Mouse (Mus musculus) adrenal gland, adult 8-10 months (tissue): ENCODE results near the gene Rgs9. TPM values are rescaled to one million over a fixed set of nuclear protein-coding genes. Genes with fewer than 3 reads are reported as not detected.
A peak's percentile ranks its signal among the peaks of the same experiment; 100 is the strongest.
"Not testable (repeated sequence)": the region's sequence is repeated elsewhere in the genome, so short reads cannot be mapped to it uniquely, and the experiment has no call there.

ENCODE experiments used
- DNase-seq: peaks from one replicate; pipeline ENCODE4 v3.0.0; 2022
- total RNA-seq, 4 experiments: library from RNA; stranded (reverse); gene quantifications; 2 replicates each; pipeline ENCODE4 v1.2.4; 2022

Rgs9 gene
- 1 to 10 TPM; 4.9 to 9.8 (median 7.4) TPM for total RNA-seq

- peak; percentile 85 for DNase-seq
Measured at GRCm38 (mm10) chr11:109297710-109298375, at the start of gene Rgs9. Gene Rgs9 (minus strand): TSS chr11:109298129.

- DNase-seq, result peak; percentile 88
Measured at GRCm38 (mm10) chr11:109347242-109347959, 49.5 kb upstream of the Rgs9 start.

DNA sequence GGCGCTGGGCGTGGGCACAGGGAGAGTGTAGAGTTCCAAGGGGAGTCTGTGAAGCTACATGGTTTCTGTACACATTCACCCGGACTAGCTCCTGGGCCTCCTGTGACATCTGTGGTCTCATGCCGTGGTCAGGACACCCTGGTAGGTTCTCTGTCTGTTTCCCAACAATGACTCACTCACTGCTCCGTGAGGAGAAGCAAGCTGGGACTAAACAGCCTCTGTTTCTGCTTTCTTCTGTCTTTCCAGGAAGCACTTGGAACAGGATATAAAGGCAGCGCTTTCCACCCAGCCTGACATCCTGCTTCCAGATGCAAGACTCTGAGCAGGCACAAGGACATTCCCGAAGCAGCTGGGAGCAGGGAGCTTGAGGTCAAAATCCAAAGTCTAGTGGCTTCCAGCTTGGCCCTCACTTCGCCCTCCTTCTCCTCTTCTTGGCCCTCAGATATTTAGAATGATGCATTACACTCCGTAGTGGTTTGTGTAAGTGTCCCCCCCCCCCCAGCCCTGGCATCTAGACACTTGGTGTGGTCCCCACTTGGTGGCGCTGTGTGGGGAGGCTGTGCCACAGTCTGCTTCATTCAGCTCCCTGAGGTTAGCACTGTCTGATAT, 46.2 kb upstream of the Rgs9 start:
- no peak for DNase-seq

- no peak for DNase-seq
Measured at GRCm38 (mm10) chr11:109343558-109343957, 45.6 kb upstream of the Rgs9 start.

- not testable (repeated sequence) for DNase-seq
Measured at GRCm38 (mm10) chr11:109342666-109343065, 44.7 kb upstream of the Rgs9 start.

GRCm38 (mm10) chr11:109340541-109340940, 42.6 kb upstream of the Rgs9 start:
- DNase-seq, result no peak

- no peak for DNase-seq
Measured at GRCm38 (mm10) chr11:109339155-109339938, 41.4 kb upstream of the Rgs9 start.

DNA sequence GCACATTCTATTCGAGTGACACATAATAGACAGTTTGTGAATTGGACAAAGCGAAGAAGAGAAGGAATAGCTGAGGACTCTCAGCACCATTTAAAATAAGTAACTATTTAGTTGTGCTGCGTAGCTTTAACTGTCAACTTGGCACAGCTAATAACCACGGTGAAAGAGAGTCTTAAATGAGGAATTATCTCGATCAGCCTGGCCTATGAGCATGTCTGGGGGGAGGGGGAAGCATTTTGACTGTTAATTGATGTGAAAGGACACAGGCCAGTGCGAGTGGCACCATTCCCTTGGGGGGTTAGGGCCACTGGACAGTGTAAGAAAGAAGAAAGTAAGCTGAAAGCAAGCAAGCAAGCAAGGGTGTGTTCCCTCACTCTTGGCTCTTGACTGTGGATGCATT, 38.0 kb upstream of the Rgs9 start:
- DNase-seq, result no peak

GRCm38 (mm10) chr11:109334773-109335172, 36.8 kb upstream of the Rgs9 start:
- DNase-seq, result no peak

GRCm38 (mm10) chr11:109332722-109333121, 34.8 kb upstream of the Rgs9 start:
- peak; percentile 65 for DNase-seq

DNA sequence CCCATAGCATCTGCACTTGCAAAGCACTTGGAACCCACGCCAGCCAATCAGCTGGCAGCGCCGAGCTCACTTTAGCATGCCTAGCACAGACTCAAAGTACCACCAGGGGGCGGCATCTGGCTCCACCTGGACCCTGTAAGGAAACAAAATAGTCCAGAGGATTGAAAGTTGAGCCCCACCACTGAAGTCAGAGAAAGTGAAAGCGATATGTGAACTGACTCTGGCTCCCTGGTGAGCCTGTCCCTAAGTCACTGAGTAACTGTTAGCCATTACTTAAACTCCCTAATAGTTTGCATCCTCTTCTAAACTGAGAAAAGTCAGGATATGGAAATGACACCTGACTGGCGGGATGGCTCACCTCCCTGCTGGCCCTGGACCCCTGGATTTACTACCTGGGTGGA, 33.5 kb upstream of the Rgs9 start:
- peak; percentile 87 for DNase-seq

- DNase-seq, result no peak
Measured at GRCm38 (mm10) chr11:109330706-109331393, 32.9 kb upstream of the Rgs9 start.

DNA sequence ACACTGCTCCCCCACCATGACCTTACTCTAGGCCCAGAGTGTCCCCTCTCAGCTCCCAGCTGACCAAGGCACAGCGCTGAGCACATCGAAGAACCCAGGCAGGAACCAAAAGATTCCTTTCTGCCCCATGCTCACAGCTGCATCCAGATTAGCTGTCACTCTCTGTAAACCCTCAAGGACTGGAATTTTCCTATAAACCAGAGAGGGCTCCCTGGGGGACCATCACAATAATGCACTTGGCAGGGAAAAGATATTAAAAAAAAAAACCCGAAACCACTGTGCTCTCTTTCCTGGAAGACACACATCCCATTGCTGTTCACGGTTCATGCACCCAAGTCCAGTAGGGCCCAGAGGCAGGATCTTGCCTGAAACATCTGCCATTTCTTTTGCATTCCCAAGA, 31.4 kb upstream of the Rgs9 start:
- no peak for DNase-seq

GRCm38 (mm10) chr11:109327952-109328351, 30.0 kb upstream of the Rgs9 start:
- DNase-seq, result no peak

- DNase-seq, result no peak
Measured at GRCm38 (mm10) chr11:109327381-109327780, 29.5 kb upstream of the Rgs9 start.

GRCm38 (mm10) chr11:109326270-109326669, 28.3 kb upstream of the Rgs9 start:
- no peak for DNase-seq

GRCm38 (mm10) chr11:109320361-109320933, 22.5 kb upstream of the Rgs9 start:
- DNase-seq, result no peak

- no peak for DNase-seq
Measured at GRCm38 (mm10) chr11:109319946-109320345, 22.0 kb upstream of the Rgs9 start.

DNA sequence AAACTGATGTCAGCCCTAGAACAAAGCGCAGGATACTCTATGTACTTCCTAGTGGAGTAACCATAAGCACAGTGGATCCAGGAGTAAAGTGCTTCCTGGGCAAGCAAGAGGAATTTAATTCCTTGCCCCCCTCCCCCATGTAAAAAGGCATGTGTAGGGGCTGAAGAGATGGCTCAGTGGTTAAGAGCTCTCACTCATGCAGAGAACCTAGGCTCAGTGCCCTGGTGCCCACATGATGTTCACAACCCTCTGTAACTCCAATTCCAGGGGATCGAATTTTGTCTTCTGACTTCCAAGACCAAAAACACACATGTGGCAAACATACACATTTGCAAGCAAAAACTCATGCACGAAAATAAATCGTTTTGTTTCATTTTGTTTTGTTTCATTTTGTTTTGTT, 21.5 kb upstream of the Rgs9 start:
- no peak for DNase-seq

GRCm38 (mm10) chr11:109316921-109317320, 19.0 kb upstream of the Rgs9 start:
- no peak for DNase-seq

- no peak for DNase-seq
Measured at GRCm38 (mm10) chr11:109311885-109312605, 14.1 kb upstream of the Rgs9 start.
